Mouse (Mus musculus) myocyte (in vitro differentiated cells): ENCODE results near the gene Tspan11.

Source experiments
- MYOD1 ChIP-seq, 3 experiments: IDR thresholded peaks; one replicate each; pipeline ENCODE4 v1.6.1; 2011; ENCODE audit warnings: control low read depth in 2 of 3, low read depth in 2 of 3, mild to moderate bottlenecking in 2 of 3, moderate library complexity in 1 of 3; ENCODE audit not compliant: insufficient read length in 2 of 3, control insufficient read depth in 1 of 3
- MYOG ChIP-seq, 3 experiments: IDR thresholded peaks; one replicate each; pipeline ENCODE4 v1.6.1; 2011; ENCODE audit warnings: control low read depth in 2 of 3, low read depth in 2 of 3, mild to moderate bottlenecking in 2 of 3; ENCODE audit not compliant: insufficient read length in 2 of 3, control insufficient read depth in 1 of 3, insufficient read depth in 1 of 3
- POLR2A ChIP-seq: IDR thresholded peaks from one replicate; pipeline ENCODE4 v1.6.1; 2011; ENCODE audit warnings: low read depth, mild to moderate bottlenecking, control low read depth, moderate library complexity; ENCODE audit not compliant: insufficient read length
- TCF3 ChIP-seq: IDR thresholded peaks from one replicate; pipeline ENCODE4 v1.6.1; 2011; ENCODE audit warnings: low read depth, control low read depth; ENCODE audit not compliant: insufficient read length

DNA sequence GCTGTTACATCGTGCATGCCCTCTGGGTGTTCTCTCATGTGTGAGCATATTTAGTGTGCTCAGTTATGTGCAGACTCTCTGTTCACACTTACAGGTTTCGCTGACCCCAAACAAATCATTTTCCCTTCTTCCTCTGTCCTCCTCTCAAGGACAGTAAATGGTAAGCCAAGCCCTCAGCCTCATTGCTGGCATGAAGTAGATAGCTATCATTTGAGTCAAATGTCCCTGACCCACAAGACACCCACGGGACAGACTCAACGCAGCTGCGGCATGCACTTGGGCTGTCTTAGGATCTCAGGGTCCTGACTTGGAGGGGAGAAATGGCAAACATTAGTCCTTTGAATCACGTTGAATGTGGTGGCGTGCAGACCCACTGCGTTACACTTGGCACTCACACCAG is 55.0 kb downstream of the Tspan11 start:
- TF ChIP-seq POLR2A: no peak
- no peak for TF ChIP-seq MYOG (IDR thresholded peaks at IDR 0.05; ENCODE audit: control insufficient read depth in 1 of 3, insufficient read depth in 1 of 3, insufficient read length in 2 of 3, low read depth in 2 of 3)
- no peak for TF ChIP-seq MYOD1 (IDR thresholded peaks at IDR 0.05; ENCODE audit: control insufficient read depth in 1 of 3, insufficient read length in 2 of 3, low read depth in 2 of 3)
- no peak for TF ChIP-seq TCF3
